Mouse (Mus musculus): ENCODE results near the gene A830031A19Rik. TPM values are rescaled to one million over a fixed set of nuclear protein-coding genes. Genes with fewer than 3 reads are reported as not detected.

A830031A19Rik gene
- total and polyA plus RNA-seq, 3 experiments: not detected

DNA sequence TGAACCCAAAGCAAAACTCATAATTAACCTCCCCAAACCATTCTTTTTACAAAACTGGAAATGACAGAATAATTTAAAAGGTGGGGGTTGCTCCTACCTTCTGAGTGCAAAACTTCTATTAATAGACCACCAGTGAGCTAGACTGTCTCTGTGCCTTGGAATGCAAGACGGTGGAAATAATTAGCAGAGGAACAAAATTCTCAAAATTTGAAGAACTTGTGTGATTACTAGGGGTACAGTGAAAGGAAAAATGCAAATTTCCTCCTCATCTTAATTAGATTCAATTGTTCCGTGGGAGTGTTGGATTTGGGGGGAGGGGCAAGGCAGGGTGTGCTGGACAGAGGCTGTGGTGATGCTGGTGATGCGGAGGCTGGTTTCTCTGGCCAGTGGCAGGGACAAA is 23.8 kb upstream of the A830031A19Rik start:
- intact Hi-C loops (cut with DNase I): no loop called here
- H3K27ac ChIP-seq: no peak overlapping the region
- TF ChIP-seq POLR2A (IDR thresholded peaks at IDR 0.05; ENCODE audit: insufficient read depth, low read depth, low read length): no peak
- no peak for TF ChIP-seq EP300 (IDR thresholded peaks at IDR 0.05; ENCODE audit: insufficient read depth, low read depth, low read length)
- TF ChIP-seq CTCF (IDR thresholded peaks at IDR 0.05): no peak

DNA sequence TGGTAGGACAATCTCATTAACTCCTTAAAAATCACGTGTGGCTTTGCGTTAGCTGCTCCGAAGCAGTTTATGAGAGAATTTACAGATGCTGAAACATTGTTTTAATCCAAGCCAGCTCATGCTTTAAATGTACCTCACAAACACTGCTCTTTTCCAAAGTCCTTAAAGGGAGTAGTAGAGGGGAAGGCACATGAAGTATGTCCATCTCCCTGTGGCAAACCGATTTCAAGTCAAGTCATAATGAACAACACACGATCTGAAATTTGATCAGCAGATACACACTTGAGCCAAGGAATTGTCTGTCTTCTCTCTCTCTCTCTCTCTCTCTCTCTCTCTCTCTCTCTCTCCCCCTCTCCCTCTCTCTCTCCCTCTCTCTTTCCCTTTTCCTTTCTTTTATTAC is 23.2 kb upstream of the A830031A19Rik start:
- 81% methylated on average over 5 of the region's 5 CpGs for WGBS

More for the DNA sequence above, 23.8 kb upstream of the A830031A19Rik start:
- Histone ChIP-seq H3K4me1 (ENCODE audit: control insufficient read depth, insufficient read depth, low read length) (no peaks in the 10 kb centered on the region), H3K36me3 (ENCODE audit: control insufficient read depth, insufficient read depth, low read length) (no peaks in the 10 kb centered on the region), H3K79me2 (replicated peaks; ENCODE audit: control insufficient read depth, insufficient read depth, low read length) (no peaks in the 10 kb centered on the region), H3K4me3 (no peak overlapping the region), H3K27me3 (ENCODE audit: control insufficient read depth, insufficient read depth, low read length) (no peaks in the 10 kb centered on the region), H3K9ac (ENCODE audit: low read depth, low read length) (no peak overlapping the region)
- DNase-seq: no peak
- 51% methylated on average over 3 of the region's 3 CpGs for WGBS

DNA sequence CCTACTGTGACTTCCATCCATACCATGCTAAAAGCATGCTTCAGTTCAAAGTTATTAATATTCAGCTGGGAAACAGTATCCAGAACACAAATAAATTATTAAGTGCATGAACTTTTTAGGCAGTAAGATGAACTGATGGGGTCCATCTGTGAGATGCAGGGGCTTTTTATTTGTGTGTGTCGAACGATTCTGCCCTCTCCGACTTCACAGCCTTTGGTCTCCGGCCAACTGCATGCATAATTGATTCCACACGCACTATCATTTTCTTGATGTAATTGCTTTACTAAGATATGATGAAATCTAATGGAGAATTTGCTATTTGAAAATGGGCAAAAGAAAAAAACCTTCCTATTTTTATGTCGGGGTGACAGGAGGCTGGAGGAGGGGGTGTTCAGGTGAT is 22.2 kb upstream of the A830031A19Rik start:
- TF ChIP-seq CTCF (IDR thresholded peaks at IDR 0.05): no peak
- TF ChIP-seq POLR2A (IDR thresholded peaks at IDR 0.05; ENCODE audit: insufficient read depth, low read depth, low read length): no peak
- no peak for TF ChIP-seq EP300 (IDR thresholded peaks at IDR 0.05; ENCODE audit: insufficient read depth, low read depth, low read length)
- no peak for DNase-seq
- WGBS: 83% methylated on average over 6 of the region's 6 CpGs
- intact Hi-C loops (cut with DNase I): no loop called here
- no peaks in the 10 kb centered on the region for H3K36me3 ChIP-seq (ENCODE audit: control insufficient read depth, insufficient read depth, low read length)
- no peaks in the 10 kb centered on the region for H3K4me1 ChIP-seq (ENCODE audit: control insufficient read depth, insufficient read depth, low read length)
- no peaks in the 10 kb centered on the region for H3K27me3 ChIP-seq (ENCODE audit: control insufficient read depth, insufficient read depth, low read length)
- H3K79me2 ChIP-seq (replicated peaks; ENCODE audit: control insufficient read depth, insufficient read depth, low read length): no peaks in the 10 kb centered on the region
- H3K4me3 ChIP-seq: no peak overlapping the region
- no peak overlapping the region for H3K27ac ChIP-seq
- no peak overlapping the region for H3K9ac ChIP-seq (ENCODE audit: low read depth, low read length)

More for the DNA sequence above, 23.2 kb upstream of the A830031A19Rik start:
- no peak overlapping the region for H3K27ac ChIP-seq
- no peaks in the 10 kb centered on the region for H3K36me3 ChIP-seq (ENCODE audit: control insufficient read depth, insufficient read depth, low read length)
- no peaks in the 10 kb centered on the region for H3K79me2 ChIP-seq (replicated peaks; ENCODE audit: control insufficient read depth, insufficient read depth, low read length)
- DNase-seq: no peak
- no peak overlapping the region for H3K4me3 ChIP-seq
- intact Hi-C loops (cut with DNase I): no loop called here
- no peaks in the 10 kb centered on the region for H3K4me1 ChIP-seq (ENCODE audit: control insufficient read depth, insufficient read depth, low read length)
- TF ChIP-seq CTCF (IDR thresholded peaks at IDR 0.05) (no peak), POLR2A (IDR thresholded peaks at IDR 0.05; ENCODE audit: insufficient read depth, low read depth, low read length) (no peak), EP300 (IDR thresholded peaks at IDR 0.05; ENCODE audit: insufficient read depth, low read depth, low read length) (no peak)
- H3K27me3 ChIP-seq (ENCODE audit: control insufficient read depth, insufficient read depth, low read length): no peaks in the 10 kb centered on the region
- no peak overlapping the region for H3K9ac ChIP-seq (ENCODE audit: low read depth, low read length)

DNA sequence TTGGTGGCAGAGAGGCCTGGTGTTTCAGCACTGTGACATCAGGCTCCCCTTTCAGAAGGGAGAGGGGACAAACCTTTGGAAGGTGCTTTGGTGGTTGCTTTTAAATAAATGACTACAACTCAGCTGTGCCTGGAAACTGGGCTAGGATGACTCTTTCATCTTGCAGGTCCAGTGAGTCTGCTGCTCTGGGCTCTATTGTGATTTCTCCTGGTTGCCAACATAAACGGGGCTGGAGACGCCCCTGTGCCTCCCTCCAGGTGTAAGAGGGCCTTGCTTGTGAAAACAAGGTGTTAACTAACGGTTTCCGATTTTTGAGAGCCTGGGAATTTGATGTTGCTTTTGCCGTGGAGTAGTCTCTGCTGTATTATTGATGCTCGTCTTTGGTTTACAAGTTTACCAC is 21.6 kb upstream of the A830031A19Rik start:
- no peak overlapping the region for H3K27ac ChIP-seq
- no peaks in the 10 kb centered on the region for H3K36me3 ChIP-seq (ENCODE audit: control insufficient read depth, insufficient read depth, low read length)
- intact Hi-C loops (cut with DNase I): no loop called here
- H3K4me1 ChIP-seq (ENCODE audit: control insufficient read depth, insufficient read depth, low read length): no peaks in the 10 kb centered on the region
- no peak for TF ChIP-seq EP300 (IDR thresholded peaks at IDR 0.05; ENCODE audit: insufficient read depth, low read depth, low read length)
- TF ChIP-seq POLR2A (IDR thresholded peaks at IDR 0.05; ENCODE audit: insufficient read depth, low read depth, low read length): no peak
- no peak for TF ChIP-seq CTCF (IDR thresholded peaks at IDR 0.05)
- H3K9ac ChIP-seq (ENCODE audit: low read depth, low read length): no peak overlapping the region
- no peak for DNase-seq
- WGBS: 67% methylated on average over 6 of the region's 6 CpGs
- H3K79me2 ChIP-seq (replicated peaks; ENCODE audit: control insufficient read depth, insufficient read depth, low read length): no peaks in the 10 kb centered on the region
- H3K27me3 ChIP-seq (ENCODE audit: control insufficient read depth, insufficient read depth, low read length): no peaks in the 10 kb centered on the region
- no peak overlapping the region for H3K4me3 ChIP-seq

DNA sequence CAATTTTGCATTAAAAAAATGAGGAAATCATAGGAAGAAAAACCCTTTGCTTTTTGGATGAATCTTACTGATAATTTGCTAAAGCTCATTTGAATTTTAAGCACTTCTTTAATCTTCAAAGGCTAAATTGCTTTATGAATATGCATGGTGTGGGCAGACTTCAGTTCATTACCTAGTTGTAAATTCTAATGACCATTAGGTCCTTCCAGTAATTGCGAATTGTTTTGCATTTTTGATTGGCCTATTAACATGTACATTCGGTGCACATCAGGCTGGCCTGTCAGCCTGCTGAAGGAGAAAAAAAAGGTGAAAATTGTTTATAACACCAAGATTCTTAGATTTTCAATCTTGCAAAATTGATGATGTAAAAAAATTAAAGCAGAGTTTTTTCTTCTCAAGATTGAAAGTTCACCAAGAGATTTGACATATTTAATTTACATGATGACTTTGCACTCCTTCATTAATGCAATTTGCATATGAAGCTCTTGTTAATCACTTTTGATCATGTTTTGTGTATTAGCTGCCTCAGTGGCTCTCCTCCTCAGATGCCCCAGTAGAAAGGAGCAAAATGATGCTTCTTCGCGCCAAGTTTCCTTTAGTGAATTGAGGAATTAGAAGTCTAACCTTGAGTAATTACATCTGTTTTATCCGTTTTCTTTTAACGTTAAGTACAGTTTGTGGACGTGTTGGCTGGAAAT is 21.0 kb upstream of the A830031A19Rik start:
- H3K27me3 ChIP-seq (ENCODE audit: control insufficient read depth, insufficient read depth, low read length): no peaks in the 10 kb centered on the region
- no peak overlapping the region for H3K27ac ChIP-seq
- no peak for DNase-seq
- H3K4me1 ChIP-seq (ENCODE audit: control insufficient read depth, insufficient read depth, low read length): no peaks in the 10 kb centered on the region
- no peaks in the 10 kb centered on the region for H3K79me2 ChIP-seq (replicated peaks; ENCODE audit: control insufficient read depth, insufficient read depth, low read length)
- no peaks in the 10 kb centered on the region for H3K36me3 ChIP-seq (ENCODE audit: control insufficient read depth, insufficient read depth, low read length)
- intact Hi-C loops (cut with DNase I): no loop called here
- no peak overlapping the region for H3K4me3 ChIP-seq
- WGBS: 87% methylated on average over 7 of the region's 7 CpGs
- no peak overlapping the region for H3K9ac ChIP-seq (ENCODE audit: low read depth, low read length)
- no peak for TF ChIP-seq POLR2A (IDR thresholded peaks at IDR 0.05; ENCODE audit: insufficient read depth, low read depth, low read length)
- no peak for TF ChIP-seq EP300 (IDR thresholded peaks at IDR 0.05; ENCODE audit: insufficient read depth, low read depth, low read length)
- no peak for TF ChIP-seq CTCF (IDR thresholded peaks at IDR 0.05)

DNA sequence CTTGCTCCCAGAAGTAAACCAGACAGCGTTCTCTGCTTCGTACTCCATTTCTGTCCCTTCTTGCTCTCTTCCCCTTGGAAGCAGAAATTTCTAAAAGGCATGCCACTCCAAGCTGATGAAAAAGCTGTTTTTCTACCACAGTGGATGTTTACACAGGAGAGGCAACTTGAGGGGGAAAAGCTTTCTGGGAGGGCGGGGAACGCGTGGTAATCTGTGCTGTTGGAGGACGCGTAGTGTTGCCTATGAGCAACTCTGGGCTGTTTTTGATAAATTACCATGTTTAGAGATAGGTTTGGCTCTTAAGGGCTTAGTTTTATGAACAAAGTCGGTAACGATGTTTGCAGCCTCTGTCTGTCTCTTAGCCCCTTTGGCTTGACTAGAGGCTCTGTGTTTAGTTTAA is 20.4 kb upstream of the A830031A19Rik start:
- Histone ChIP-seq H3K36me3 (ENCODE audit: control insufficient read depth, insufficient read depth, low read length) (no peaks in the 10 kb centered on the region), H3K4me1 (ENCODE audit: control insufficient read depth, insufficient read depth, low read length) (no peaks in the 10 kb centered on the region), H3K27ac (no peak overlapping the region), H3K4me3 (no peak overlapping the region), H3K27me3 (ENCODE audit: control insufficient read depth, insufficient read depth, low read length) (no peaks in the 10 kb centered on the region), H3K9ac (ENCODE audit: low read depth, low read length) (no peak overlapping the region), H3K79me2 (replicated peaks; ENCODE audit: control insufficient read depth, insufficient read depth, low read length) (no peaks in the 10 kb centered on the region)
- TF ChIP-seq EP300 (IDR thresholded peaks at IDR 0.05; ENCODE audit: insufficient read depth, low read depth, low read length): no peak
- no peak for TF ChIP-seq POLR2A (IDR thresholded peaks at IDR 0.05; ENCODE audit: insufficient read depth, low read depth, low read length)
- WGBS: 66% methylated on average over 9 of the region's 9 CpGs
- no peak for DNase-seq
- intact Hi-C loops (cut with DNase I): no loop called here

Data from heart, adult 2 months (tissue).